Mouse (Mus musculus): ENCODE measurements around the gene Crhr1. TPM values are rescaled to one million over a fixed set of nuclear protein-coding genes. Genes with fewer than 3 reads are reported as not detected.

Crhr1 gene
- total and polyA plus RNA-seq, 2 experiments from 2014 or later, result 6.9 to 16.7 TPM

GRCm38 (mm10) chr11:104161153-104161552 is 28.5 kb downstream of the Crhr1 start:
- ATAC-seq (no peak), DNase-seq (no peak)
- Histone ChIP-seq H3K27ac (ENCODE audit: low read depth, low read length) (no peak overlapping the region), H3K4me1 (ENCODE audit: insufficient read depth) (peaks cover 17% of the 10 kb centered on the region; the same call in 1 of the 2 replicates), H3K4me2 (ENCODE audit: low read depth) (no peak overlapping the region), H3K4me3 (ENCODE audit: low read depth, low read length) (no peak overlapping the region), H3K36me3 (ENCODE audit: insufficient read depth) (no peaks in the 10 kb centered on the region), H3K27me3 (ENCODE audit: insufficient read depth, low read length) (no peaks in the 10 kb centered on the region), H3K9me3 (ENCODE audit: low read length) (no peaks in the 10 kb centered on the region), H3K9ac (no peak overlapping the region)
- 69% methylated on average over 5 of the region's 5 CpGs for WGBS
- no peak for TF ChIP-seq CTCF (IDR thresholded peaks at IDR 0.05; ENCODE audit: low read depth)

DNA sequence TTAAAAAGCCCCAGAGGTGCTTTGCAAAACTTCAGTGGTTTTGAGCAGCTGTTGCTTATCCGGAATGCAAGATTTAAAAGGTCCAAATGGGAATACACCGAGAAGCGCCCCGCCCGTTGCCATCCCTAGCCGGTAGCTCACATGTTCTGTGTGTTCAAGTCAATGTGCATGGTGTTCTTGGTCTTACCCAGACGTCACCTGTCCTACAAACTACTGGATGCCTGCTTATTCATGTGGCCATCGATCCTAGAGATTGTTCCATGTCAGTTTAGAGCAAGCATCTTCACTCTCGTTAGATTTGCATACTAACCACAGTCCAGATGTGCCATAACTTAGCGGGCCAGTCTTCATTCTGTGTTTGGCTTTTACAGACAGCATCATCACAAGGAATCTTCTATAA is 31.6 kb downstream of the Crhr1 start:
- 92% methylated on average over 10 of the region's 10 CpGs for WGBS

GRCm38 (mm10) chr11:104171281-104171781 is 38.7 kb downstream of the Crhr1 start:
- H3K4me2 ChIP-seq (ENCODE audit: low read depth), result peak overlapping the region; percentile 41
- peak; percentile 88 for ATAC-seq
- no peaks in the 10 kb centered on the region for H3K27me3 ChIP-seq (ENCODE audit: insufficient read depth, low read length)
- peak overlapping the region; percentile 35; the same call in 1 of the 2 replicates for H3K9ac ChIP-seq
- no peak overlapping the region for H3K4me3 ChIP-seq (ENCODE audit: low read depth, low read length)
- H3K36me3 ChIP-seq (ENCODE audit: insufficient read depth), result no peaks in the 10 kb centered on the region; the same call in 1 of the 2 replicates
- WGBS, result 29% methylated on average over 12 of the region's 12 CpGs
- peak; percentile 98 for TF ChIP-seq CTCF (IDR thresholded peaks at IDR 0.05; ENCODE audit: low read depth)
- H3K9me3 ChIP-seq (ENCODE audit: low read length), result no peaks in the 10 kb centered on the region
- H3K4me1 ChIP-seq (ENCODE audit: insufficient read depth), result no peaks in the 10 kb centered on the region
- H3K27ac ChIP-seq (ENCODE audit: low read depth, low read length), result peak overlapping the region; percentile 64
- peak; percentile 87 for DNase-seq

More for the DNA sequence above, 31.6 kb downstream of the Crhr1 start:
- no peak for TF ChIP-seq CTCF (IDR thresholded peaks at IDR 0.05; ENCODE audit: low read depth)
- DNase-seq (no peak), ATAC-seq (no peak)
- no peak overlapping the region for H3K4me3 ChIP-seq (ENCODE audit: low read depth, low read length)
- H3K9ac ChIP-seq, result no peak overlapping the region
- H3K4me1 ChIP-seq (ENCODE audit: insufficient read depth), result peaks cover 5% of the 10 kb centered on the region; the same call in 1 of the 2 replicates
- no peaks in the 10 kb centered on the region for H3K9me3 ChIP-seq (ENCODE audit: low read length)
- no peak overlapping the region for H3K27ac ChIP-seq (ENCODE audit: low read depth, low read length)
- H3K27me3 ChIP-seq (ENCODE audit: insufficient read depth, low read length), result no peaks in the 10 kb centered on the region
- H3K4me2 ChIP-seq (ENCODE audit: low read depth), result no peak overlapping the region
- H3K36me3 ChIP-seq (ENCODE audit: insufficient read depth), result no peaks in the 10 kb centered on the region

- H3K4me2 ChIP-seq (ENCODE audit: low read depth), result no peak overlapping the region
- 31% methylated on average over 7 of the region's 7 CpGs for WGBS
- H3K4me3 ChIP-seq (ENCODE audit: low read depth, low read length), result no peak overlapping the region
These were observed 46.2 kb downstream of the Crhr1 start for GRCm38 (mm10) chr11:104178893-104179292.

DNA sequence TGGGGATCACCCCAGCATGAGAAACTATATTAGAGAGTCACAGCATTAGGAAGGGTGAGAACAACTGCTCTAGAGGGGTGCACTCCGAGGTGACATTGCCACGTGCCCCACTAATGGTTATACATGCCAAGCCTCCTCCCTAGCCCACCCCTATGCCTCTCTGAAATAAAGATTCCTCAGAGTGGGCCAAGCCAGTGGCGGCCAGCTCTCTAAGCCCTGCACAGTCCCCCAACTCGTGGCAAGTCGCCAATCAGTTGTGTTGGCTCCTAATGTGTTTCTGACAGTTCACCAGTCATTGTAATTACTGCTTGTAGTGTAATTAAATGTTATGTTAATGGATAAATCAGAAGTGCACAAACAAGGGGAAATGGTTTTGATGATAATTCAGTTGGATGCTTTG is 47.1 kb downstream of the Crhr1 start:
- Histone ChIP-seq H3K4me2 (ENCODE audit: low read depth) (no peak overlapping the region), H3K9ac (no peak overlapping the region), H3K4me1 (ENCODE audit: insufficient read depth) (no peaks in the 10 kb centered on the region), H3K4me3 (ENCODE audit: low read depth, low read length) (no peak overlapping the region), H3K36me3 (ENCODE audit: insufficient read depth) (no peaks in the 10 kb centered on the region), H3K27ac (ENCODE audit: low read depth, low read length) (no peak overlapping the region), H3K9me3 (ENCODE audit: low read length) (no peaks in the 10 kb centered on the region), H3K27me3 (ENCODE audit: insufficient read depth, low read length) (no peaks in the 10 kb centered on the region)
- DNase-seq, result peak; percentile 63
- TF ChIP-seq CTCF (IDR thresholded peaks at IDR 0.05; ENCODE audit: low read depth), result no peak
- 20% methylated on average over 5 of the region's 5 CpGs for WGBS
- ATAC-seq, result peak; percentile 66

More at GRCm38 (mm10) chr11:104178893-104179292, 46.2 kb downstream of the Crhr1 start:
- Histone ChIP-seq H3K9me3 (ENCODE audit: low read length) (no peaks in the 10 kb centered on the region), H3K27ac (ENCODE audit: low read depth, low read length) (no peak overlapping the region), H3K36me3 (ENCODE audit: insufficient read depth) (no peaks in the 10 kb centered on the region), H3K9ac (no peak overlapping the region), H3K4me1 (ENCODE audit: insufficient read depth) (no peaks in the 10 kb centered on the region), H3K27me3 (ENCODE audit: insufficient read depth, low read length) (no peaks in the 10 kb centered on the region)
- no peak for TF ChIP-seq CTCF (IDR thresholded peaks at IDR 0.05; ENCODE audit: low read depth)
- DNase-seq (no peak), ATAC-seq (peak; percentile 50)

DNA sequence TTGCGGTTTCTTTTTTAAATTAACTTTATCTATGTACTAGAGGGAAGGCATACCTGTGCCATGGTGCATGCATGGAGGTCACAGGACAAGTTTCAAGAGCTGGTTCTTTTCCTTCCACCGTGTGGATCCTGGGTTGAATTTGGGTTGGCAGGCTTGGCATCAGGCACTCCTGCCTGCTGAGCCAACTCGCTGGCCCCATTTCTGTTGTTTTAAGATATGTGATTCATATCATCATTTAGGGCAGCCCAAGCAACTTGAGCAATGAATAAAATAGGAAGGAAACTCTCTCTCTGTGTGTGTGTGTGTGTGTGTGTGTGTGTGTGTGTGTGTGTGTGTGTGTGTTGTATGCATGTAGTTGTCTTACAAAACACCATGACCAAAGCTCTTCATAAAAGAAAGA is 49.5 kb downstream of the Crhr1 start:
- no peak overlapping the region for H3K4me3 ChIP-seq (ENCODE audit: low read depth, low read length)
- DNase-seq, result no peak
- H3K4me1 ChIP-seq (ENCODE audit: insufficient read depth), result no peaks in the 10 kb centered on the region
- no peak overlapping the region for H3K9ac ChIP-seq
- no peaks in the 10 kb centered on the region for H3K27me3 ChIP-seq (ENCODE audit: insufficient read depth, low read length)
- no peak for ATAC-seq
- WGBS, result 84% methylated on average over 3 of the region's 3 CpGs
- H3K36me3 ChIP-seq (ENCODE audit: insufficient read depth), result no peaks in the 10 kb centered on the region
- H3K9me3 ChIP-seq (ENCODE audit: low read length), result no peaks in the 10 kb centered on the region
- no peak for TF ChIP-seq CTCF (IDR thresholded peaks at IDR 0.05; ENCODE audit: low read depth)
- no peak overlapping the region for H3K27ac ChIP-seq (ENCODE audit: low read depth, low read length)
- no peak overlapping the region for H3K4me2 ChIP-seq (ENCODE audit: low read depth)

GRCm38 (mm10) chr11:104186135-104186836 is 53.6 kb downstream of the Crhr1 start, which contains the start of gene Sppl2c:
Gene Sppl2c, plus strand, starts transcription at chr11:104186327.
- DNase-seq (no peak), ATAC-seq (no peak)
- Histone ChIP-seq H3K36me3 (ENCODE audit: insufficient read depth) (no peaks in the 10 kb centered on the region), H3K9ac (no peak within 1 kb of the TSS), H3K27ac (ENCODE audit: low read depth, low read length) (no peak within 1 kb of the TSS), H3K4me1 (ENCODE audit: insufficient read depth) (no peaks in the 10 kb centered on the region), H3K9me3 (ENCODE audit: low read length) (no peaks in the 10 kb centered on the region), H3K4me2 (ENCODE audit: low read depth) (no peak within 1 kb of the TSS), H3K4me3 (ENCODE audit: low read depth, low read length) (no peak within 1 kb of the TSS), H3K27me3 (ENCODE audit: insufficient read depth, low read length) (no peaks in the 10 kb centered on the region)
- WGBS, result 89% methylated on average over 13 of the region's 13 CpGs
- TF ChIP-seq CTCF (IDR thresholded peaks at IDR 0.05; ENCODE audit: low read depth), result no peak

Data from forebrain, postnatal 0 days (tissue).